Mouse (Mus musculus) stomach, postnatal 0 days (tissue): Measurements from ENCODE around the gene Klhdc9. TPM values are rescaled to one million over a fixed set of nuclear protein-coding genes. Genes with fewer than 3 reads are reported as not detected.
A peak's percentile ranks its signal among the peaks of the same experiment; 100 is the strongest.

ENCODE experiments used
- ATAC-seq: fragments of 200-750 bp; cut with Nextera tagmentation; 2 replicates; pipeline ENCODE4 v1.8.0; 2017; ENCODE audit not compliant: low FRiP score, low TSS enrichment
- DNase-seq: peaks from one replicate; pipeline ENCODE4 v3.0.0-alpha.2; 2016; ENCODE audit warnings: low spot score
- H3K27ac ChIP-seq: fragments of 300-500 bp; sonication (generic); replicated peaks from 2 replicates; pipeline ENCODE4 v1.5.1; 2014; ENCODE audit warnings: mild to moderate bottlenecking, control low read depth
- H3K27me3 ChIP-seq: fragments of 300-500 bp; sonication (generic); 2 replicates; pipeline ENCODE4 v1.6.1; 2014; ENCODE audit warnings: low read length; ENCODE audit not compliant: control insufficient read depth, insufficient read depth
- H3K36me3 ChIP-seq: fragments of 300-500 bp; sonication (generic); 2 replicates; pipeline ENCODE4 v1.6.1; 2014; ENCODE audit warnings: low read length, mixed read lengths; ENCODE audit not compliant: control insufficient read depth, insufficient read depth
- H3K4me1 ChIP-seq: fragments of 300-500 bp; sonication (generic); replicated peaks from 2 replicates; pipeline ENCODE4 v1.6.1; 2014; ENCODE audit warnings: antibody characterized with exemption; ENCODE audit not compliant: control insufficient read depth, insufficient read depth
- H3K4me2 ChIP-seq: fragments of 300-500 bp; sonication (generic); replicated peaks from 2 replicates; pipeline ENCODE4 v1.6.1; 2014; ENCODE audit warnings: low read depth, mild to moderate bottlenecking, control low read depth, moderate library complexity
- H3K4me3 ChIP-seq: fragments of 300-500 bp; sonication (generic); 2 replicates; pipeline ENCODE4 v1.5.1; 2014; ENCODE audit warnings: low read depth, low read length, control low read depth
- H3K9ac ChIP-seq: fragments of 300-500 bp; sonication (generic); 2 replicates; pipeline ENCODE4 v1.6.1; 2014; ENCODE audit warnings: mild to moderate bottlenecking, low read length, control low read depth, mixed read lengths
- H3K9me3 ChIP-seq: fragments of 300-500 bp; sonication (generic); 2 replicates; pipeline ENCODE4 v1.6.1; 2016; ENCODE audit warnings: low read length; ENCODE audit not compliant: control insufficient read depth
- CTCF ChIP-seq: IDR thresholded peaks from 2 replicates; pipeline ENCODE4 v1.5.1; 2016; ENCODE audit warnings: antibody characterized with exemption, low read depth, mild to moderate bottlenecking, moderate library complexity
- EP300 ChIP-seq: optimal IDR thresholded peaks from 2 replicates; pipeline ENCODE3; 2016; ENCODE audit warnings: antibody characterized with exemption
- WGBS: fragments of 180-500 bp; shearing (Covaris S2); extraction: QIAGEN DNeasy Blood & Tissue Kit; methylation state at CpG from one replicate; pipeline ENCODE4 v1.1.7; 2014; 5-methylcytosine and 5-hydroxymethylcytosine counted together
- polyA plus RNA-seq: library from polyadenylated mRNA; unstranded; fragments of >200 nt; fragmentation: Nextera tagmentation; extraction: Ambion mirVana; gene quantifications from 2 replicates; pipeline ENCODE4 v1.2.1, GENCODE M21; 2015

Gene Klhdc9
- polyA plus RNA-seq, 1 experiment from 2014 or later = 0.86 TPM

GRCm38 (mm10) chr1:171388376-171389102, 27.9 kb upstream of the Klhdc9 start, which contains the start of gene Arhgap30:
Gene Arhgap30 (plus strand): TSS chr1:171388954.
- H3K27me3 ChIP-seq = no peaks in the 10 kb centered on the region
- 74% methylated on average over 15 of the region's 15 CpGs for WGBS
- TF ChIP-seq CTCF (no peak), EP300 (no peak)
- peak within 1 kb of the TSS; percentile 24; the same call in 1 of the 2 replicates for H3K27ac ChIP-seq
- H3K4me1 ChIP-seq = no peaks in the 10 kb centered on the region; the same call in 1 of the 2 replicates
- H3K4me3 ChIP-seq = no peak within 1 kb of the TSS
- H3K9ac ChIP-seq = no peak within 1 kb of the TSS
- no peaks in the 10 kb centered on the region for H3K9me3 ChIP-seq
- DNase-seq = no peak
- H3K4me2 ChIP-seq = no peak within 1 kb of the TSS
- no peaks in the 10 kb centered on the region for H3K36me3 ChIP-seq
- no peak for ATAC-seq

GRCm38 (mm10) chr1:171387099-171387498, 26.5 kb upstream of the Klhdc9 start:
- Histone ChIP-seq H3K4me1 (no peaks in the 10 kb centered on the region; the same call in 1 of the 2 replicates), H3K4me2 (no peak overlapping the region), H3K27me3 (no peaks in the 10 kb centered on the region), H3K4me3 (no peak overlapping the region), H3K9me3 (no peaks in the 10 kb centered on the region), H3K27ac (no peak overlapping the region), H3K36me3 (no peaks in the 10 kb centered on the region), H3K9ac (no peak overlapping the region)
- 37% methylated on average over 6 of the region's 6 CpGs for WGBS
- ATAC-seq (0 out of 2 replicates have a peak, but pooled peaks have one; percentile 17), DNase-seq (no peak)
- peak; percentile 68 for TF ChIP-seq CTCF
- TF ChIP-seq EP300 = no peak

- H3K9ac ChIP-seq = no peak overlapping the region
- H3K9me3 ChIP-seq = no peaks in the 10 kb centered on the region
- WGBS = 69% methylated on average over 9 of the region's 9 CpGs
- TF ChIP-seq CTCF (peak; percentile 52), EP300 (no peak)
- no peaks in the 10 kb centered on the region; the same call in 1 of the 2 replicates for H3K4me1 ChIP-seq
- no peak for ATAC-seq
- no peak overlapping the region for H3K4me2 ChIP-seq
- no peaks in the 10 kb centered on the region for H3K27me3 ChIP-seq
- H3K27ac ChIP-seq = no peak overlapping the region
- no peak for DNase-seq
- no peaks in the 10 kb centered on the region for H3K36me3 ChIP-seq
- no peak overlapping the region for H3K4me3 ChIP-seq
Measured at GRCm38 (mm10) chr1:171385171-171385570, 24.6 kb upstream of the Klhdc9 start.

- no peak overlapping the region for H3K9ac ChIP-seq
- no peaks in the 10 kb centered on the region for H3K36me3 ChIP-seq
- WGBS = 46% methylated on average over 9 of the region's 9 CpGs
- H3K27me3 ChIP-seq = no peaks in the 10 kb centered on the region
- no peak overlapping the region for H3K4me3 ChIP-seq
- DNase-seq (no peak), ATAC-seq (peak; percentile 28)
- no peaks in the 10 kb centered on the region for H3K9me3 ChIP-seq
- H3K27ac ChIP-seq = no peak overlapping the region
- H3K4me2 ChIP-seq = no peak overlapping the region
- peaks cover 3% of the 10 kb centered on the region; the same call in 1 of the 2 replicates for H3K4me1 ChIP-seq
- TF ChIP-seq EP300 (no peak), CTCF (no peak)
Measured at GRCm38 (mm10) chr1:171384361-171384760, 23.8 kb upstream of the Klhdc9 start.

- Histone ChIP-seq H3K4me2 (no peak overlapping the region), H3K27me3 (no peaks in the 10 kb centered on the region), H3K27ac (no peak overlapping the region), H3K4me1 (peaks cover 3% of the 10 kb centered on the region), H3K9me3 (no peaks in the 10 kb centered on the region), H3K4me3 (no peak overlapping the region), H3K36me3 (no peaks in the 10 kb centered on the region), H3K9ac (no peak overlapping the region)
- TF ChIP-seq CTCF (peak; percentile 21; the same call in 1 of the 2 replicates), EP300 (no peak)
- WGBS = 86% methylated on average over 11 of the region's 11 CpGs
- DNase-seq (no peak), ATAC-seq (no peak)
Measured at GRCm38 (mm10) chr1:171382096-171382620, 21.6 kb upstream of the Klhdc9 start.
